Mouse (Mus musculus): ENCODE data around the gene Dnlz.

The Dnlz gene

GRCm38 (mm10) chr2:26319519-26320244 lies 32.2 kb downstream of the Dnlz start:
- peak; percentile 64 for DNase-seq

- peak; percentile 74 for DNase-seq
These were observed 32.8 kb downstream of the Dnlz start for GRCm38 (mm10) chr2:26319109-26319508.

GRCm38 (mm10) chr2:26317991-26318672 lies 33.8 kb downstream of the Dnlz start:
- peak; percentile 59 for DNase-seq

DNA sequence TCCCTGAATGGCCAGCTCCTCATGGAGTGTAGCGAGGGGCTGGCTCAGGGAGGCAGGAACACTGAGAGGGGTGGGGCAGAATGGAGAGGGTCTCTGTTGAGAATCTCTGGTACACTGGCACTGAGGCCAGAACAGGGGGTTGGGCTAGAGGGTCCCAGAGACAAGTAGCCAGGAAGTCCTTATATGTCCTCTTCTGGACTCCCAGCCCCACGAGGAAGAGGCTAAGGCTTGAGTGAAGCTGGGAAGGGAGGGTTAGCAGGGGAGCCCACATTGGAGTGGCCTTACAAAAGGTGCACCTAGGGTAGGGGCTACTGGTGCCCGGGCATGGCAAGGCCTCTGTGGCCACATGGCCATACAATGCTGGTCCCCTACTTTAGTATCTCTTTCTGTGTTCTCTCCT lies 34.5 kb downstream of the Dnlz start:
- DNase-seq, result no peak

GRCm38 (mm10) chr2:26316576-26317246 lies 35.2 kb downstream of the Dnlz start:
- DNase-seq, result peak; percentile 79

- peak; percentile 91 for DNase-seq
These were observed 36.0 kb downstream of the Dnlz start for GRCm38 (mm10) chr2:26315925-26316311.

GRCm38 (mm10) chr2:26315072-26315924 lies 36.6 kb downstream of the Dnlz start, which contains the start of gene Gpsm1:
Gene Gpsm1, plus strand, starts transcription at chr2:26315515.
- peak; percentile 83 for DNase-seq

GRCm38 (mm10) chr2:26314281-26315071 lies 37.4 kb downstream of the Dnlz start:
- peak; percentile 93 for DNase-seq

GRCm38 (mm10) chr2:26313394-26313793 lies 38.5 kb downstream of the Dnlz start:
- DNase-seq, result no peak

- DNase-seq, result peak; percentile 76
These were observed 39.1 kb downstream of the Dnlz start for GRCm38 (mm10) chr2:26312812-26313211.

GRCm38 (mm10) chr2:26311936-26312335 lies 40.0 kb downstream of the Dnlz start:
- DNase-seq, result no peak

DNA sequence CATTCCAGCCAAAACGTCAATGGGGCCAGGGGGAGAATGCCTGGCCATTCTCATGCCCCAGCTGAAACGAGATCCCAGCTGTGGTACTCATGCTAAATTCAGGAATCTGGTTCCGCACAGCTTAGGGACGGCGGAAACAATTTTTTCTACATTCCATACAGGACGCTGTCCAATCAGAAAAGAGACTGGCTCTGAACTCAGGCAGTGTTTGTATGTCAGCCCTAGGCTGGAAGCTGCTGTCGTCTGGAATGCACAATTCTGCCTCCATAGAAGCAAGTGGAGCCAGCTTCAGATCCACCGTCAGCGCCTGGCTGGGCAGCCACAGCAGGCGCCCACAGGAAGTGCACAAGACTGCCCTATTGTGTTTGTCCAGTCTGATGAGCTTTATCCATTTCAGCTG lies 42.2 kb downstream of the Dnlz start:
- DNase-seq, result no peak

GRCm38 (mm10) chr2:26306702-26307101 lies 45.2 kb downstream of the Dnlz start:
- DNase-seq, result peak; percentile 15

GRCm38 (mm10) chr2:26305555-26305954 lies 46.4 kb downstream of the Dnlz start:
- DNase-seq, result no peak

DNA sequence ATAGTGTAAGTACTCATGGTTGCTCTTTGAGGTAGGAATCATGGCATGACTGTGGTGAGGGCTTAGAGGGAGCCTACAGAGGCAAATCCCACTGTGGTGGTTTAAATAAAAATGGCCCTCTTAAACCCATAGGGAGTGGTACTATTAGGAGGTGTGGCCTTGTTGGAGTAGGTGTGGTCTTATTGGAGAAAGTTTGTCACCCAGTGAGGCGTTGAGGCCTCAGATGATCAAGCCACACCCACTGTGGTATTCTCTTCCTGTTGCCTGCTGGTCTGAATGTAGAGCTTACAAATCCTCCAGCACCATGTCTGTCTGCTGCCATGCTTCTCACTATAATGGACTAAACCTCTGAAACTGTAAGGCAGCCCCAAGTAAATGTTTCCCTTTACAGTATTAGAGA lies 47.2 kb downstream of the Dnlz start:
- peak; percentile 21 for DNase-seq

DNA sequence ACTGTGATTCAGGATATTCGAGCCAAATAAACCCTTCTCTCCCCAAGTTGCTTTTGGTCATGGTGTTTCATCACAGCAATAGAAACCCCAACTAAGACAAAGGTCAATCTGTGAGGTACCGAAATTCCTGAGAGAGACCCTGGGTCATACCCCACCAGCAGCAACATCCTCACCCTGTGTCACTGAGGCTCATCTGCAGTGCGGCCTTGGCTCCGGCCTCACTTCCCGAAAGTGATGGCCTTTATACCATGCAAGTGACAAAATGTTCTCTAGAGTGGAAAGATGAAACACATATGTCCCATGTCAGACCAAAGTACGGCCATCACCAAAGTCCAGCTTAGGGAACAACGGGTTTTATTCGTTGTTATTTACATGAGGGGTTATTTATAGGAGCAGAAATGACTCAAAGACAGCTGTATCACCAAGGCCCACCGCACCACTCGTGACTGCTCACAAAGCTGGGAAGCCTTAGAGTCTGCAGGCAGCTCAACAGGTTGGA lies 49.9 kb downstream of the Dnlz start:
- DNase-seq, result peak; percentile 32

DNA sequence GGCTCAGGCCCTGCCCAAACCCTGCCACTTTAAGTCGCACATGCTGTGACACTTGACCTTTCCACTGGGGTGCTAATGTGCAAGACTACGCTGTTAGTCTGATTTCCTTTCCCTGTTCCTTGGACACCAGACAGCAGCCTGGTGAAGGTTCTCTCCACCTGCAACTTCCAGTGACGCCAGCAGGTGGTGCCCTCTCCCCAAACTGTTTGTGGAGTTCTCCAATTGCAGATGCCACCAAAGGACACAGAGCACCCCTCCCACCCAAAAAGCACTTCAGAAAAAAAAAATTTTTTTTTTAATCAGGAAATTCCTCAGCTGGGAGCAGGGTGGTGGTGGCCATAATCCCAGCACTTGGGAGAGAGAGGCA lies 51.1 kb downstream of the Dnlz start:
- DNase-seq, result peak; percentile 96

DNA sequence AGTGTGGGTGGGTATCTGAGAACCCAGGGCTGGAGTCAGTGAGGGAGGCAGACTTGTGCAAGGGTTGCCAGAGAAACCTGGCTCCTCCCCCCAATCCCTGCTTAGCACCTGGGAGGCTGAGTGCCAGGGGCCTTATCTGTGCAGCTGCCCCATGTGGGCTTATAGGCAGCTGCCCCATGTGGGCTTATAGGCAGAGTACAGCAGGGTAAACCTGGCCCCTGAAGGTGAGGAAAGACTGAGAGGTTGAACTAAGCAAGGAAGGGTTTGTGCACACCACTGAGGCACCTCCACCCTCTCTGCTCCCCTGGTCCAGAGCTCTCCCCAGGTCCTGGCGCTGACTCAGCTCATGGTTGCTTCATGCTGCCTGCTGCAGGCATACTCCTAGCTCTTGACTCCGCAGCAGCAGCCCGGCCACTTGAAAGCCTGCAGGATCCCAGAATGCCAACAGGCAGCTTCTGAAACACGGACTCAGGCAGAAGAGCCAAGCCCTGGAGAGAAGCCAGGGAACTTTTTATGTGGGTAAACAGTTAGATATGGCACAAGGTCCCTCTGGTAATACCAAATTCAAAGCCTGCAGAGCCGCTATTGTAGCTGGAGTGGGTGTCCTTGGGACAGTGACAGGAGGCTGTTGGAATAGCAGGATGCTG lies 51.6 kb downstream of the Dnlz start:
- no peak for DNase-seq

GRCm38 (mm10) chr2:26299336-26299735 lies 52.6 kb downstream of the Dnlz start:
- peak; percentile 85 for DNase-seq

DNA sequence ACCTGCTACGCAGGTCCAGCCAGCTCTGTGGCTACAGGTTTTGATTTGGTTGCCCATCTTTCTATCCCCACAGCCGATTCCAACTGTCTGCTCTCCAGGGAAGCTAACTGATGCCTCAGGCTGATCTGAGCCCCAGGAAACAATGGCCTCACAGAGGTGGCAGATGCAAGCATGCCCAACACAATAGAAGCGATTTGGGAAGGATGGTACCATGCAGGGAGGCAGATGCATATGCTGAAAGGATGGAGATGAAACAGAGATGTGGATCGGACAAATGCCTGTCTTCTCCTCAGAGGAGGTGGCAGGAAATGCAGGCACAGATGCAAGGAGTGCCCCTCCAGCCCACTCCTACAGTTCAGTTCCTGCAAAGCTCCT lies 53.1 kb downstream of the Dnlz start:
- DNase-seq, result no peak

DNA sequence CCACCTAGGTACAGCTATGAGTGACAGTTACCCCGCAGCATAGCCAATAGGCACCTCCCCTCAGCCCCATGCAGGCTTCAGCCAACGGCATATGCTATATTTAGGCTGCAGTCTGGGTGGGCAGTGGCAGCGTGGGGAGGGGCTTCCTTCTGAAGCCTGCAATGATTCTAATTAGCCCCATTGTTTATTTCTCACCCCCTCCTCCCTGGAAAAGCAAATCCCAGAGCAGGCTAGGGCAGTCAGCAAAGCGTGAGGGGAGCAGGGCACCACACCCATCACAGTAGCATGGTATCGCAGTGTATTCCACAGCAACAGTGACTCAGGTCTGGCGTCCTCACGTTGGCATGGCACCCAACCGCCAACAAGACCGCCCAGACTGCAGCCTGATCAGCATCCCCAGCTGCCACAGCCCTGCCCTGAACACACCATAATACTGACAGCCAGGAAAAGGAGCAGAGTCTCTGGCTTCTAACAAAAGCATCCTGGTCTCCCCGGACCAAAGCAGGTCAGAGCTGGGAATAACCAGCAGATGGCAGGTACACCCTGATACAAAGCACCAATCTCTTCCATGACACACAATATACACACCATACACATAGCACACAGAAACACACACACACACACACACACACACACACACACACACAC lies 53.6 kb downstream of the Dnlz start:
- DNase-seq, result peak; percentile 72
